Mouse (Mus musculus) megakaryocyte, embryonic 14.5 days (primary cell): ENCODE results near the gene Lurap1. TPM values are rescaled to one million over a fixed set of nuclear protein-coding genes. Genes with fewer than 3 reads are reported as not detected.

Source experiments
- H3K27me3 ChIP-seq: replicated peaks from 2 replicates; pipeline ENCODE3; 2012; ENCODE audit warnings: inconsistent platforms
- H3K36me3 ChIP-seq: replicated peaks from 2 replicates; pipeline ENCODE3; 2012; ENCODE audit warnings: low read length, inconsistent platforms, mixed read lengths
- H3K4me1 ChIP-seq: 2 replicates; pipeline ENCODE4 v1.6.1; 2012; ENCODE audit warnings: inconsistent platforms
- H3K4me3 ChIP-seq: replicated peaks from 2 replicates; pipeline ENCODE3; 2012; ENCODE audit warnings: moderate library complexity, mild to moderate bottlenecking, inconsistent platforms
- H3K9me3 ChIP-seq: 2 replicates; pipeline ENCODE4 v1.6.1; 2012; ENCODE audit warnings: inconsistent platforms
- FLI1 ChIP-seq: IDR thresholded peaks from 2 replicates; pipeline ENCODE4 v1.6.1; 2012; ENCODE audit warnings: low read length, inconsistent platforms, mixed read lengths
- GATA1 ChIP-seq: IDR thresholded peaks from 3 replicates; pipeline ENCODE4 v1.6.1; 2012; ENCODE audit warnings: mixed read lengths, low read length, inconsistent platforms, borderline replicate concordance
- polyA plus RNA-seq: library from polyadenylated mRNA; stranded (reverse); fragments of >175 nt; gene quantifications from 2 replicates; pipeline ENCODE4 v1.2.3, GENCODE M21; 2012; ENCODE audit warnings: low replicate concordance; ENCODE audit not compliant: insufficient read depth

Lurap1 gene
- 0.93 TPM in 1 of 2 replicates, not detected in the other for polyA plus RNA-seq

DNA sequence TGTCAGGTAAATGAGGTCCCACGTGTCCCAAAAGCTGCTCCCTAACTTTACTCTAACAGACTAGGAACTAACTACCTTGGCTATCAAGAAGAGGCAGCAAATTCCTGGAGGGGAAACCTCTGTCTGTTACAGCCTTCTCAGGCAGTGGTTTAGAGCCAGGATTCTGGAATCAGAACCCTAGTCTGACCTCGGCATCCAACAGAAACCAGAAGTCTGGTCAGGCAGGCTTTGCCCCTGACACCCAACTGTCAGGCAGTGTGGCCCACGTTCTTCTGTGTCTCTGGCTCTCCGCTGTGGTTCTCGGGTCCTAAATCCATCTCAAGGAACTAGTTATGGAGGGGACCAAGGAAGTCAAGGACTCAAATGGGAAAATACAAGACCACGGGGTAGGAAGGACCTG lies at the start of gene Lurap1:
Lurap1 (minus strand) TSS at position 101 of the 400 bp plus-strand sequence.
- TF ChIP-seq GATA1 (no peak), FLI1 (no peak)
- no peaks in the 10 kb centered on the region for H3K27me3 ChIP-seq
- H3K36me3 ChIP-seq = peaks cover 53% of the 10 kb centered on the region

DNA sequence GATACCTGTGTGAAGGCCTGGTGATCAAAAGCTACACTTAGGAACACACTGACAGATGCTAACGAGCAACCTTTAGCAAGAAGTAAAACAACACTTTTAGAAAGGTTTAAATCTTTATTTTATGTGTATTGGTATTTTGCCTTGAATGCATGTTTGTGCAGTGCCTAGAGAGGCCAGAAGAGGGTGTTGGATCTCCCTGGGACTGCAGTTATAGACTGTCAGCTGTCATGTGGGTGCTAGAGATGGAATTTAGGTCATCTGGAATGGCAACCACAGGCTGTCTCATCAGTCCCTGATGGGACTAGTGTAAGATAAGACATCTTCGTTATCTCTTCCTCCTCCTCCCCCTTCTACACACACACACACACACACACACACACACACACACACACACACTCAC lies 47.3 kb upstream of the Lurap1 start:
- Histone ChIP-seq H3K9me3 (no peaks in the 10 kb centered on the region), H3K36me3 (no peaks in the 10 kb centered on the region), H3K4me1 (peaks cover 9% of the 10 kb centered on the region), H3K4me3 (no peak overlapping the region), H3K27me3 (no peaks in the 10 kb centered on the region)
- TF ChIP-seq GATA1 = no peak
- no peak for TF ChIP-seq FLI1

More for the DNA sequence above, at the start of gene Lurap1:
- H3K4me1 ChIP-seq = peaks cover 33% of the 10 kb centered on the region
- H3K4me3 ChIP-seq = peak within 1 kb of the TSS; percentile 91
- H3K9me3 ChIP-seq = peaks cover 6% of the 10 kb centered on the region

DNA sequence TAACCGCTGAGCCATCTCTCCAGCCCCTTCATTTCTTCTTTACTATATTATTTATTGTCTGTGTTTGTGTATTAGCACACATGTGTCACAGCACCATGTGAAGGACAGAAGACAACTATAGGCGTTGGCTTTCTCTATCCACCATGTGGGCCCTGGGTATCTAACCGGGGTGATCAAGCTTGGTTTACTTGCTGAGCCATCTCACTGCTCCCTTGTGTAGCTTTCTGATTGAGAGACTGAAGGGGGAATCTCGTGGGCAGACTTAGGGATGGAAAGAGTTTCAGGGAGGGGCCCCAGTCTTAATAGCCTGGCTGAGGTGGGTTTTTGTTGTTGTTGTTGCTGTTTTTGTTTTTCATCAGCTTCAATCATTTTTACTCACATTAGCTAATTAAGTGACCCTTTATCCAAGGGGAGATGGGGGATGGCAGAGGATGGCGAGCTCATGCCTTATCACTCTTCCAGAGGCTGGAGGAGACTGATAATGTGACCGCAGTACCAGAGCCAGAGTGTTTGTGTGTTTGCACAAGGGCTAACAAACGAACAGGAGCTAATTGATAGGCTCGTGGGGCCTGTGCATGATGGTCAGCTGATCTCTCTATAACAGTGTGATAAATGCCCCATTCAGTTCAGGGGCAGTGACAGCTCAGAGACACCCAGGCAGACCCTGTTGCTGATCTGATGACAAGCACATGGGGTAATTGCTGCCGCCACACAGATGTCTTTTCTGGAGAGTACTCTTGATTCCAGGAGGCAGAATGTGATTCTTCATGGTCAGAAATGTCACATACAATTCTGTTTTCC lies 42.6 kb upstream of the Lurap1 start:
- Histone ChIP-seq H3K9me3 (no peaks in the 10 kb centered on the region), H3K4me1 (peaks cover 16% of the 10 kb centered on the region), H3K36me3 (no peaks in the 10 kb centered on the region), H3K27me3 (no peaks in the 10 kb centered on the region), H3K4me3 (peak overlapping the region; percentile 2)
- TF ChIP-seq FLI1 (no peak), GATA1 (no peak)

DNA sequence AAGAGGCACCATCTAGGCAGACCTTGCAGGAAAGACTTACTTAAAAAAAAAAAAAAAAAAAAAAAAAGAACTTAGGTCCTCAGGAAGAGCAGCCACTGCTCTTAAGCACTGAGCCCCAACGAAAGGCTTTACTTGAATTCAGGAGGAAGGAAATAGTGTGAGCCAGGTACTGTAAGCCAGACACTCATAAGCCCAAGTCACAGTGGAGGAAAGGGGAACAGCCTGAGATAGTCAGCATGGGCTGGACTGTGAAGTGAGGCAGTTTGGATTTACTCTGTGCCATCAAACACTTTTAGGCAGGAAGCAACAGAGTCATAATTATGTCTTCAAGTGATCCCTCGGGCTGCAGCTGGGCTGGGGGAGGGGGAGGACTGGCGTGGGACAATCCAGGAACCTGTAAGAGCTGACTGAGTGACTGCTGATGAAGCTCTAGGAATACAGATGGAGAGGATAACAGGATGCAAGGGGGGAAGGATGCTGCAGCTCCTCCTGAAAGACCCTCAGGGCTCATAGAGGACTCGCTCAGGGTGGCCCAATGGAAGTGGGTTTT lies 41.2 kb upstream of the Lurap1 start:
- Histone ChIP-seq H3K9me3 (no peaks in the 10 kb centered on the region), H3K4me1 (peaks cover 16% of the 10 kb centered on the region), H3K27me3 (no peaks in the 10 kb centered on the region), H3K4me3 (no peak overlapping the region), H3K36me3 (no peaks in the 10 kb centered on the region)
- TF ChIP-seq GATA1 (no peak), FLI1 (no peak)

DNA sequence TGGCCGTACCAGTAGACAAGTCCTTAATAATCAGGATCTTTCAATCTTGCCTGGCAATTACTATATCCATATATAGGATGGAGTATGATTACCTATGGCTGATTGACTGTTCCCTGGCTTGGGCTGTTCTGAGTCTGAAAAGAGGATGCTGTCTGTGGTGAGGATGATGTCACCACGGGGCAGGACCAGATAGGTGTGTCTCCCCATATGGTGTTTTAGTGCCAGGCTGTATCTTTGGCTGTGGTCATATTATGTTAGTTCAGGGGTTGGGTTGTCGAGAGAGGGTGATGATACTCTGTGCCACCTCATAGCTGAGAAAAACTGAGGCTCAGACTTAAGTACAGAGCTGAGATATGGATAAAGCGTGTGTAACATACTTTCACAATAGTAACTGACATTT lies 33.9 kb upstream of the Lurap1 start:
- H3K4me1 ChIP-seq = peaks cover 40% of the 10 kb centered on the region
- no peaks in the 10 kb centered on the region for H3K36me3 ChIP-seq
- no peak overlapping the region for H3K4me3 ChIP-seq
- no peaks in the 10 kb centered on the region for H3K9me3 ChIP-seq
- peaks cover 47% of the 10 kb centered on the region for H3K27me3 ChIP-seq
- TF ChIP-seq GATA1 (no peak), FLI1 (no peak)

DNA sequence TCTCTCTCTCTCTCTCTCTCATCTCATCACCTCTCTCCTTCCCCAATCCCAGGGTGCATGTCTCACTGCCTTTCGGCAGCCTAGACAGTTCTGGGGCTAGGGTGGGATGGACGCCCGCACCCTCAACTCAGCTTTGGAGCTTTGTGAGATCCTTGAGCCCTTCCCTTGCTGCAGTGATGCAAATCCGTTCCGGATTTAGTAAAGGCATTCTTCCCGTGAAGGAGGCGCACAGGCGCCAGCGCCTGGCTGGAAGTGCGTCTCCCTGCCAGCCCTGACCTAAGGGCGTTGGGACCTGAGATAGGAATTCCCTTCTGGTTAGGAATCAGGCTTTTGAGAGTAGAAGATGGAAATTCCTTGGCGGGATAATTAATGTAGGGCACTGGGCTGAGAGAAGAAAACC lies 31.6 kb upstream of the Lurap1 start:
- H3K4me1 ChIP-seq = peaks cover 46% of the 10 kb centered on the region
- no peaks in the 10 kb centered on the region for H3K36me3 ChIP-seq
- TF ChIP-seq GATA1 = no peak
- TF ChIP-seq FLI1 = no peak
- no peak overlapping the region for H3K4me3 ChIP-seq
- peaks cover 56% of the 10 kb centered on the region for H3K27me3 ChIP-seq
- H3K9me3 ChIP-seq = no peaks in the 10 kb centered on the region

DNA sequence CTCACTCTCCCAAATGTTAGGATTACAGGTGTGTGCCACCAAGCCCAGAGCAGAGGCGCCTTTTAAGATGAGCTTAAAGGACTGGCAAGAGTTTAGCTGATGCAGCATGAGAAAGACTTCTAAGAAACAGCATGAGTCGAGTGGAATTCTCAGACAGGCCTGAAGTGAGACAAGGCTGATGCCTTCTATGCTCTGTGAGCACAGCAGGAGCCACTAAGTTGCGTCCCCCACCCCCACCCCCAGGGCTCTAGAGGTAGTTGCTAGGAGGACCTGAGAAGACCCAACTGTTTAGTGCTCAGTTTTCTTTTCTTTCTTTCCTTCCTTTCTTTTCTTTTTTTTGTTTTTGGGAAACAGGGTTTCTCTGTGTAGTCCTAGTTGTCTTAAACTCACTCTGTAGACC lies 30.9 kb upstream of the Lurap1 start:
- H3K4me3 ChIP-seq = peak overlapping the region; percentile 14
- no peaks in the 10 kb centered on the region for H3K36me3 ChIP-seq
- peaks cover 57% of the 10 kb centered on the region for H3K27me3 ChIP-seq
- no peaks in the 10 kb centered on the region for H3K9me3 ChIP-seq
- TF ChIP-seq GATA1 (no peak), FLI1 (no peak)
- peaks cover 53% of the 10 kb centered on the region for H3K4me1 ChIP-seq

DNA sequence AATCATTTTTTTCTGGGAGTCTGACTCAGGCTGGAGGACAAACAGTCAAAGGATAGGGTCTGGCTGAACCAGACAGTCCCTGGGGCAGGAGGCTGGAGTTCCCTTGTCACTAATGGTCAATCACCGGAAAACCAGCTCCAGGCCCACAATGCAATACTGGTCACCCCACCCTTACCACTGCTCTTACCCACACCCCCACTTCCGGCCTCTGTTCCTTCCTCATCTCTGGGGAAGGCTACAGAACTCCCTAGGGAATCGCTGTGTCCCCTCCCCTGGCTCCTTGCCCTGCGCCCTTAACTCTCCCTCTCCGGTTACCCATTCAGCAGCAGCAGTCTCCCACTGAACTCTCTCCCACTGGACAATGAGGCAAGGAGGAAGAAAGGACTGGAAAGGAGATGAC lies 26.0 kb upstream of the Lurap1 start:
- Histone ChIP-seq H3K4me1 (peaks cover 57% of the 10 kb centered on the region), H3K9me3 (no peaks in the 10 kb centered on the region), H3K27me3 (peaks cover 38% of the 10 kb centered on the region), H3K4me3 (peak overlapping the region; percentile 74), H3K36me3 (no peaks in the 10 kb centered on the region)
- TF ChIP-seq FLI1 = no peak
- no peak for TF ChIP-seq GATA1

DNA sequence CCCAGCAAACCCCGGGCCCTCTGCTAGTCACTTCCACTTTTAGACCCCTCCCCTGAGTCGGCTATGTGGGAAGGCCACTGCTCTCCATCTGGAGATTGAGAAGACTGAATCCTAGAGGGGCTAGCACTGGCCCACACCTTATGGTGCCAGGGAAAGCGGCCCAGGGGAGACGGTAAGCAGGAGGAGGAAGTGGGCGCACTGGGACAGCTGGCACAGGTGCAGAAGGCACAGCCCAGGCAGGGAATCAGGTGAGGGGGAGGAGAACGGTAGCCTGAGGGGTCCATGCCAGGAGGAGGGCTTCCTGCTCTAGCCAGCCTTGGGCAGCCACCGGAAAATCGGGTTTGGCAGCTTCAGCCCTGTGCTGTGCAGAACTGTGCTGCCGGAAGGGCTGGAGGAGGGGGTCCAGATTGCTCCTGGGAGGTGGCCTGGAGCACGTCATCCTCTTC lies 25.4 kb upstream of the Lurap1 start:
- TF ChIP-seq GATA1 (no peak), FLI1 (no peak)
- peaks cover 37% of the 10 kb centered on the region for H3K27me3 ChIP-seq
- peaks cover 52% of the 10 kb centered on the region for H3K4me1 ChIP-seq
- no peaks in the 10 kb centered on the region for H3K9me3 ChIP-seq
- H3K4me3 ChIP-seq = peak overlapping the region; percentile 89
- no peaks in the 10 kb centered on the region for H3K36me3 ChIP-seq
